Mouse (Mus musculus): ENCODE measurements around the gene Esr1.

- no peak for TF ChIP-seq CTCF (IDR thresholded peaks at IDR 0.05)
- TF ChIP-seq EP300 (IDR thresholded peaks at IDR 0.05), result no peak
These were observed 100.0 kb downstream of the Esr1 start for GRCm38 (mm10) chr10:4711434-4711833.

Measured in lung, postnatal 0 days (tissue).